Comparison of ENCODE assay signal across 15 mouse cellular contexts in genomic region chr17:13186541-13186940, GRCm38 (mm10). TPM values are rescaled to one million over a fixed set of nuclear protein-coding genes. Genes with fewer than 3 reads are reported as not detected.
"Had no signal": no experiment of that assay in that cellular context is flagged by ENCODE, and none has a peak within 500 bp of the region (broad histone marks: within the 10 kb centered on the region; RNA-seq: fewer than 3 reads in every experiment).

No protein-coding gene starts in this region.

RNA-seq across cellular contexts. Expression of gene Smok2a, which starts 34.4 kb away (rescaled TPM):
- total RNA-seq: megakaryocyte, adult 5-6 weeks; megakaryocyte-erythroid progenitor cell, adult 5-6 weeks had no signal
- polyA plus RNA-seq: liver, embryonic 13.5 days; lung, embryonic 14.5 days; lung, embryonic 16.5 days; midbrain, embryonic 10.5 days; midbrain, embryonic 16.5 days; myocyte; neural tube, embryonic 11.5 days; neural tube, embryonic 13.5 days; neural tube, embryonic 15.5 days; small intestine, adult 2 months; stomach, embryonic 14.5 days; stomach, embryonic 16.5 days; thymus, postnatal 0 days had no signal

RNA-seq across cellular contexts. Expression of gene Smok2b, which starts 43.5 kb away (rescaled TPM):
- total RNA-seq: megakaryocyte, adult 5-6 weeks; megakaryocyte-erythroid progenitor cell, adult 5-6 weeks had no signal
- polyA plus RNA-seq: liver, embryonic 13.5 days; lung, embryonic 14.5 days; lung, embryonic 16.5 days; midbrain, embryonic 10.5 days; midbrain, embryonic 16.5 days; myocyte; neural tube, embryonic 11.5 days; neural tube, embryonic 13.5 days; neural tube, embryonic 15.5 days; small intestine, adult 2 months; stomach, embryonic 14.5 days; stomach, embryonic 16.5 days; thymus, postnatal 0 days had no signal

RNA-seq across cellular contexts. Expression of gene Unc93a, which starts 54.9 kb away (rescaled TPM):
- polyA plus RNA-seq: liver, embryonic 13.5 days; lung, embryonic 14.5 days; lung, embryonic 16.5 days; midbrain, embryonic 10.5 days; midbrain, embryonic 16.5 days; myocyte; neural tube, embryonic 11.5 days; neural tube, embryonic 13.5 days; neural tube, embryonic 15.5 days; stomach, embryonic 14.5 days; stomach, embryonic 16.5 days had no signal
